Mouse (Mus musculus) CD8-positive naive resting alpha-beta T cell, adult 2 months (primary cell): ENCODE data around the gene Vav3.

Experiments
- DNase-seq, 2 experiments: peaks; one replicate each; pipeline ENCODE4 v3.0.0; 2022; ENCODE audit warnings: low read depth in 2 of 2, low spot score in 2 of 2

Gene Vav3

DNA sequence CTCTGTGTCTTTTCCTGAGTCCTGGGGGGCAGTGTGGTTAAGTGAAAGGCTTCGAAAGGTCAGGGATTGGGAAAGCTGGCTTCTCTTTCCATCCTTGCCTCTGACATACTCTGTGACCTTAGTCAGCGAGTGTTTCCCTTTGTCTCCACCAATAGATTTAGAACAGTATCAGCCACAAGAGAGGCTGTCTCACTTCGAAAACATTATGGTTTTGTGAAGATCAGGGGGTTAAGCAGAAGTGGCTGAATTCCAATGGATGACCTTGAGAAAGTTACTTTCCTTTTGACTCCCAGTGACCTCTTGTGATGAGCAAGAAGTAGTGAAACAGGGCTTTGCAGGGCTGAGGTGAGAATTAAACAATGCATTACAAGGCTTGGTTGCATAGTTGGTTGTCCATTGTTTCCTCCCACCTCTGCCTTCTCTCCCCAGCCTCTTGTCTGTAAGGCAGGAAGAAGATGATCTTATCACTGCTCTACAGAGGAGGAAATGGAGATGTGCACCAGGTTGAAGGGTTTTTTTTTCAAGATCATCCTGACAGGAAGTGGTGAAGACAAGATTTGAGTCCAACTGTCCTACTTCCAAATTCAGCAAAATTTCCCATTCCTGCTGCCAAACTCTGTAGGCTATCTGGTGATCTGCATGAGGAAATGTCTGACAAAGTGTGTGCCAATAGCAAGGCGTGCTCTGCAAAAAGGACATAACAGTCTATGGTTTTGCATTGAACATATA is 11.7 kb downstream of the Vav3 start:
- peak in 1 of 2 experiments; percentile 5 for DNase-seq

DNA sequence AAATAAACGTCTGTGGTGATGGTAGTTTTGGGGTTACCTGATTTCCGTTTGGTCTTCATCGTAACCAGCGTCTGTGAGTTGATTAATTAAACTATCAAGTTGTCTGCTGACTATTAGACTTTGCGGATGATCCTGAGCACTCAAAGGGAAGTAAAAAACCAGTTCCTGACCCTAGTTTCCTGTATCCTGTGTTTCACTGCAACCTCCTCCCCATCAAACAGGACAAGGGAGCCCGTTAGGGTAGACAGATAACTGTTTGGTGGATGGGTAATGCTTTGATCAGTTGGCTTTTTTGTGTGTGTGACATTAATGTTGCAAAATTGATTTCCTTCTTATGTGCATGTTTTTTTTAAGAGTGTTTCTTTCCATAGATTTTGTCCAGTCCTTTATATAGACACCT is 12.2 kb downstream of the Vav3 start:
- DNase-seq, result no peak

DNA sequence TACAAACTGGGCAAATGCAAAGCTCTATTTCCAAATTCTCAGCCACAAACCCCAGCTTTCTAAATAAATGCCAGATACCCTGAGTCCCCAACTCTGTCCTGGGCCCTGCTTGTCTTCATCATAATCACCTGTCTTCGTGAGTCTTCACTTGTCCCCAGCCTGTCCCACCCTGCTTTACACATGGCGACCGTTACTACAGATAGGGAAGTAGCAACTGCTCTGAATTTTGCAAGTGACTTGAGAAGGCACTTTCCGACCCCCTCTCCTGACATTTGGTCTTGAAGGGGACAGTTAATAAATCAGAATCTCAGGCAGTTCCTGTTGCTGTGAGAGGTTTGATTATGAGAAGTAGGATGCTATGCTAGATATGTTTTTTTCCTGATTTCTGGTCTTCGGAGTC is 13.4 kb downstream of the Vav3 start:
- no peak for DNase-seq

DNA sequence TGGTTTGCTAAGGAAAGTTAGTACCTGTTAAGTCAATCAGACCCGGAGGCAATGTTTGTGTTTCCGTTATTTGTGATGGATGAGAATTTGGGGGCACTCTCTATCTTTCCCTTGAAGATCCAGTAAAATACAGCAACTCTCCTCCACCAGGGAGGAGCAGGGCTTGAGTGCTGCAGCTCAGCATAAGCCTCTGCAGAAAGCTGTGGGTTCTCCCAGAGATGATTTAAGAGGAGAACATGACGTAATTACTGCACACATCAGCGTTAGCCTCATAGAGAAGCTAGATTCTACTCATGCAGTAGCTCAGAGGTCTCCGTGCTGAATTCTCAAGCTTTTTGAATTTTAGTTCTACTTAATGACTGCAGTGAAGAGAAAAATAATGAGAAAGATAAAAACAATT is 14.7 kb downstream of the Vav3 start:
- DNase-seq, result no peak

DNA sequence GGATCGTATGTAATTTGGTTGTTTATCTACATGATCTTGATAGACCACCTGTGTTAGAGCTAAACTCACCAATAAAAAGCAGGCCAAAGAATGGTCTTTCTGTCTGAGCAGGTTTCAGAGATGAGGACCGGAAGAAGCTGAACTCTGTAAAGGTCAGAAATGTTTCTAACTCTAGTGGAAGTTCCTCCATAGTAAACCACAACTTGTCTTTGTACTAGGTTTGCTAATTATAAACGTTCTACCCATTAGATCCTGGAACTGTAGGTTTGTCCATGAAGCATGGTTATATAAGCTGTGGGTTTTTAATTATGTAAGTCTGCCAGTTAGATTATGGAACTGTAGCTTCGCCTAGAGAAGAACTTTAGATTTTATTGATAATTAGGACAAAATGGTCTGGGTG is 20.3 kb downstream of the Vav3 start:
- DNase-seq, result no peak

DNA sequence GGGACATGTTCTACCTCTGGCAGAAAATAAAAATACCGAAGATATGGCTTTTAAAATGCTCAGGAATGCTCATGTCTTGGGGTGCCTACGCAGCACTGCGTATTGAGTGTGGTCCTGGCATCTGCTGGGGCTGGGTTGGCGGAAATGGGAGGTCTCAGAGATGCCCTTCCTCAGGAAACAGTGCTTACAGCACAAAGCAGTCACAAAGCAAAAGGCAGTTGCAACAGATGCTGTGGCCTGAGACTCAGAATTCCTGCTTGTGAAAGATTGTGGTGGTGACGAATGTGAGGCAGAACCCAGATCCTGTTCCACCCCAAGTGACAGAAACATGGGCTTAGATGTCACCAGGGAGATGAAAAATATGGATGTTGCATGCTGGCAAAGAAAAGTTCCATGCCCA is 21.4 kb downstream of the Vav3 start:
- DNase-seq, result no peak

DNA sequence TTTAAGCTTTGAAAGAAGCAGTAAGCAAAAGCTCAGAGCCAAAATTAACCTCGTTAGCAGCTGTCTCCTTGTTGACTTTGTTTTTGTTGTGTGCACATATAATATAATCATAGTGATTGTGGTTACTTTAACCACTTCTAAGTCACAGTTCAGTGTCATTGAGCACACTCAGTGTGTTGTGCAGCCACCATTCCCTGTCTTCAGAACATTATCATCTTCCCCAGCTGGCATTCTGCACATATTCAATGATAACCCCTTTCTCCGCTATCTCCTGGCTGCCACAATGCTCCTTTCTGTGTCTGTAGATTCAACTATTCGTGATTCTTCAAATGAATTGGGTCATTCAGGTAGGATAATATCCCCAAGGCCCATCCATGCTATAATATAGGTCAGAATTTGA is 21.9 kb downstream of the Vav3 start:
- DNase-seq, result no peak

DNA sequence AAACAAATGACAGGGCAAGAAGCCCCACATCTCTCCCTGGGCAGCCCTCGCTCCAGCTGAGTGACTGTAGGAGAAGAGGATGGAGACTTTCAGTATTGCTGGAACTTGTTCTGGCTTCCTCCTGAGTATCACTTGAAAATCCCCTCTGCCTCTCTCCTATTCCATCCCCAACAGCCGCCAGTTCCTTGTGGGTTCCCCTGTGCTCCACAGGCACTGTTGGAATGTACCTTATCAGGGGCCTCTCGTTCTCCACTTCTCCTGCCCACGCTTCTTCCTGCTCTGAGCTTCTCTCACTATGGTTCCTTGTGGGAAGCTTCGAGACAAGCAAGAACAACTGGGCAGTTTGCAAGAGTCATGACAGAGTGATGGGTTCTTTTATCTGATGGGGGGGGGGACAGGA is 23.1 kb downstream of the Vav3 start:
- DNase-seq, result no peak

DNA sequence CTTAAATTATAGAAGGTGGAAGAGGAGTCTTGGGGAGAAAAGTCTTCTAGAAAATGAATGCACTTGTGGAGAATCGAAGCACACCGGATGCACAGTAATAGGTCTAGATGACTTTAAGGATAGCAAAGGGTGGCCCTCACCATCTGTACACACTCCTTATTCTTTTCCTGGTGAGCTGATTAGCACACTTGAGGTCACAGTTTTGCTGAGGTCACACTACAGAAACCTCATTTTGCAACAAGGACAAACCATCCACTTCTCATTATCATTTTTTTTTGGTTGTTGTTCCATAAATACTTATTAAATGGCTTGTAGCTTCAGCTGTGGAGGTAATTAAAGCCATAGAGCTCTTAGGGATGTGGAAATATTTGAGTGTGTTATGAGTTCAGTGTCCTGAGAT is 25.4 kb downstream of the Vav3 start:
- DNase-seq, result no peak

DNA sequence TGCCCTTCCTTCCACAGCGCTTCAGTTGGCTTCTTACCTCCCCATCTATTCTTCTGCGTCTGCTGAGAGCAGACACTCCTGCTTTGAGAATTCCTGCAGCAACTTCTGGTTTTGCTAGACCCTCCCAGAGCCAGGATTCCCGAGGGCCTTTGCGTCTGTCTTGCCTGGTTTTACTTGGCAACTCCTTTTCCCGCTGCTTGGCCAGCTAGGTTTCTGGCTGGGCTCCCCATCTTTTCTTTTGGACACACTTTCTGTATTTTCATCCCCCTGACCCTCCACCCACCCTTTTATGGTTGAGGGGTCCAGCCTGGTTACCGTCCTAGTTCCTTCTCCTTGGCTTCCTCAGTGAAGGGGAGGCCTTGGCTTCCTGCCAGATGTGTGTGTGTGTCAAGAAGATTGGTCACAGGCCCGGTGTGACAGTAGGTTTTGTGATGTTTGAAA is 26.0 kb downstream of the Vav3 start:
- DNase-seq, result no peak

DNA sequence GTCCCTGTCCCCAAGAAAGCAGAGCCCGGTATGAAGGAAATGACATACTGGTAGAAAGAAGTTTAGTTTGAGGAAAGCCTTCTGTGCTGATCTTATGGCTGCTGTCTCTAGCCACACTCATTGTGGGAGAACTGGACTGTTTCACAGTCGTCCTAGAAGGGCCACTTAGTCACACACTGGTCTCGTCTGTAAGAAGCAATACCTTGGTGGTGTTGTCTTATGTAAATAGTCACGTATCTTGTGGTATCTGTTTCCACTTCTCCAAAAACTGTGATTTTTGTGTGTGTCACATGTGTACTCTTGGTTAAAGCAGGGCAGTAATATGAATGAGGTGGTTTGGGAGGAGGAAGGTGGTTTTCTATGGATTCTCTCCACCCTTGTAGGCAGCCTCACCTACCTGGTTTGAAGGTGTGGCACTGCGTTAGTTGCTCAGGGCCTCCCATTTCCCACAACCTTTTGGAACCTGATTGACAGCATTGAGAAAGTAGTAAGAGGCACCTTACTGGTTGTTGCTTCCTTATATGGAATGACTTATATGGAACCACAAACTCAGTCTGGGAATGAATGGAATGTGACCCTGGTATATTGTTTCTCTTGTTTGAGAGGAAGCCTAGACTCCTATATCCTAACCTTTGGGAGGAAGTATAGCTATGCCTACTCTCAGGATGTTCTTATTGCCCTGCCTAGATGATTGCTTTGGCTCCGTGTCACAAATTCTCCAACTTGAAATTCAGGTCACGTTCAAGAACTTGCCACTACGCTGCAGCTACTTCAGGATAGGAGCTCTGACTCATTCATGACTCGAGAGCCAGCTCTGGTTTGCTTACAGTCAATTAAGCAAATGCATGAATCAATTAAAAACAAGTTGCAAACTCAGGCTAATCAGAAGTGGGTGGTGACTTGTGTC is 28.2 kb downstream of the Vav3 start:
- no peak for DNase-seq

DNA sequence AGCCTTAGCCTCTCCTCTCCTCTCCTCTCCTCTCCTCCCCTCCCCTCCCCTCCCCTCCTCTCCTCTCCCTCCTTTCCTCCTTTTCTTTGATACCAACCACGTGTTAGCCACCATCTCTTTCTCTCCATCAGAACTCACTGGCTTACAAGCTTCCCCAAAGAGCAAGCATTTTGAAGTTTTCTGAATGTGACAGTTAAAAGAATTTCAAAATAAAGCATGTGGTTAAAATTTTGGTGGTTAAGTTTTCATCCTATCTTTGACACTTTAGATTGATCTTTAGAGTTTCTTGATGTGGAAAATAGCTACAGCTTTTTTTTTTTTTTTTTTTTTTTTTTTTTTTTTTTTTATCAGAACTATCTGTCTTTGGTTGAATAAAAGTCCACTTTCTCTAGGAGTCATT is 31.1 kb downstream of the Vav3 start:
- DNase-seq, result no peak

DNA sequence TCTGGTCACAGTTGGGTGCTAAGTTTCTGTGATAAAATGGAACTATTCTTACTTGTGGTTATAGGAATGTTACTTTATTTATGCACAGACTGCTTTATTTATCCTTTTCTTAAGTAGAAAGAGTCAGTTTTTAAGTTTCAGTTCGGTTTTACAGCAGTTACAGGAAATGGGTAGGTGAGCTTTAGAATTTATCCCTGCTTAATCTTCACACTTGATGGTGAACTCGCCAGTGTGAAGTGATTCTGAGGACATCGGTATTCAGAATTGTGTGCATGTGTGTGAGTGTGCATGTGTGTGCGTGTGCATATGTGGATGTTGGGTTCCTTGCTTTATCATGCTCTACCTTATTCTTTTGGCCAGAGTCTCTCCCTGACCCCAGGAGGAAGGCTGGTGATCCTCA is 32.2 kb downstream of the Vav3 start:
- DNase-seq, result no peak

DNA sequence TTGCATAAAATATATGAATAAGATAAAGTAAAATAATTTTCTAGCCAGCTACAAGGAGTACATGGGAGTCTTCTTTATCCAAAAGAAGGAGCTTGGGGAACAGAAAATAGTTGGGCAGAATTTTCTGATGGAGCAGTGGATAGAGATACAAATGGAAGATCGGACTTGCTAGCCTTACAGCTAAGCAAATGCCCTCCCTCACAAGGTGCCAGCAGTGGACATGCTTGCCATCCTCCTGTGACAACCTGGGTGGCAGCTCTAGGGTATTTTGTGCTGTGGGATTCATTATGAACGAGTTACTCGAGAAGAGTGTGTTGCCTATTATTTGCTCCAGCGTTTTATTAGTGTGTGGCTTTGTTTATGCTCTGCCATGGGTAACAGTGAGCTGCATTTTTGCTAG is 37.8 kb downstream of the Vav3 start:
- no peak for DNase-seq

DNA sequence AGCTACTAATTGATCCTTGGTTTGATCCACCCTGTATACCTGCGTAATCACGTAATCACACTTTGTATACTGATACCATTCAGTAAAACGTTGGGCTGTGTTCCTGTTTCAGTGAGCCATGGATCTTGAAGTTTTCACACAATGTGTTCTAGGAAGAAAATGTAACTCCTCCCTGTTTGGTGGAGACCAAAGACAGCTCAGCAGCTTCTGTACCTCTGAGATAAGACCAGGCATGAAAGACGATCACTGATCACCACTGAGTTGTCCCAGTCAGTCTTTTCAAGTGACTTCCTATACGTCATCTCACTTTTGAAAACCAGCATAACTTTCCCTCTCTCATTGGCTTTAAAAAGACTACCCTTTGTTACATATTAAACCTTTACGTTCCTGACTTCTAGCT is 38.2 kb downstream of the Vav3 start:
- no peak for DNase-seq

DNA sequence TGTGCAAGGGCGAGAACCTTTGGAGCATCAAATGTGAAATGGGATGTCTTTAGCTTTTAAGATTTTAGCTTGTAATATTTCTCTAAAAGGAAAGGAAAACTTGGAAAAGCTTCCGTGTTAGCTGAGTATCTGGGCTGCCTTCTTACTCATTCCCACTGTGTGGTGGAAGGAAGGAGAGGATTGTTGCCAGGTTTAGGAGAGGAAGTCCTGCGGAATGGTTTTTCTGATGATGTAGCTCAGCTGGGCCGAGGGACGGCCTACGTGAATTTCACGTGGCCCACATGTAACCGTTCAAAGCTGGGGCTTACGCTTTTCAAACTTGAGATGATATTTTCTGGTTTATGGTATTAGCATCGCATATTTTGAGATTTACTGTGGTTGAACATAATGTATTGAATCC is 48.3 kb downstream of the Vav3 start:
- no peak for DNase-seq

DNA sequence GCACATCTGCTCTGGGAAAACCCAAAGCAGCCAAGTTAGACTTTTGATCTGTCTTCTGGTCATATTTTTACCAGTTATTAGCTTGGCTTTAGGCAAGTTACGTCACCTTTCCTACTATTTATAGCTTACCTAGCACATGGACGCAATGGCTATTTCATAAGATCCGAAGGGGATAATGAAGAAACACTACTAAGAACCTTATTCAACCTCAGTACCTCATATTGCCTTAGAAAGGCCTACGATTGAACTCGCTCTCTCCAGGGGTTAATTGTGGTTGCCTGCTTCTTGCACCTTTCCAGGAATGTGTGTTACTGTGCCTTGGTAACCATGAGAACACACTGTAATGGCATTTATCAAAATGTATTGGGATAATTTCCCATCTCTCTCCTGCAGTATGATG is 61.1 kb downstream of the Vav3 start:
- no peak for DNase-seq

DNA sequence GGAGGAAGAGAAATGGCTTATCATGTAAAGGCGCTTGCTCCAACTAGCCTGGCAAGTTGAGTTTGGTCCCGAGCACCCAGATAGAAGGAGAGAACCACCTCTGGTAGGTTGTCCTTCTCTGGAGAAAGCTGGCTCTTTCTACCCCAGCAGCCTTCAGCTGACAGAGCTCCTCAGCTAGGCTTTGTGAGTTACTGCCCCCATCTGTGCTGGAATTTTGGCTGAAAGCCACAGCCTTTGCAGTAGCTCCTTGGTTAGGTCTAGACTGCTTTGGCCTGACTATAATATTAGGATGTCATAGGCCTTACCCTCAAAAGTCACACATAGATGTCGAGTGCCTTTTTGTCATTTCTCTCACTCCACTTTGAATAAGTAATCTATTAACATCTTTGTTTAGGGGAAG is 70.8 kb downstream of the Vav3 start:
- no peak for DNase-seq

DNA sequence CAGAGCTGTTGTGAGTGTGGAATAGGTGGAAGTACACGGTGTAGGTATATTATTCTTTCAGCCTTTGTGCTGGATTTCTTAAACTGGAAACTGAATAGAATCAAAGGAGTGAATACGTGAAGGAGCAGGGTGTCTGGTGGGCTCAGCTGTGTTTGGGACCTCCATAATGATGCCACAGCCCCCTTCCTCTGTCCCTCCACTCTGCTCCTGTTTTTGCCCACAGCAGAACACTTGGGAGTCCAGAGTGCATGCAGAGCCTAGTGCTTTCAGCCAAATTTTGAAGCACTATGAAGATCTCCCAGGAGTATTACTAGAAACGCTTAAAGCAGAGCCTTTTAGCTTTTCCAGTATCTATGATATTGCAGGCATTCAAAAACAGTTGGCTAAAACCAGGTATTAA is 80.0 kb downstream of the Vav3 start:
- DNase-seq, result no peak

DNA sequence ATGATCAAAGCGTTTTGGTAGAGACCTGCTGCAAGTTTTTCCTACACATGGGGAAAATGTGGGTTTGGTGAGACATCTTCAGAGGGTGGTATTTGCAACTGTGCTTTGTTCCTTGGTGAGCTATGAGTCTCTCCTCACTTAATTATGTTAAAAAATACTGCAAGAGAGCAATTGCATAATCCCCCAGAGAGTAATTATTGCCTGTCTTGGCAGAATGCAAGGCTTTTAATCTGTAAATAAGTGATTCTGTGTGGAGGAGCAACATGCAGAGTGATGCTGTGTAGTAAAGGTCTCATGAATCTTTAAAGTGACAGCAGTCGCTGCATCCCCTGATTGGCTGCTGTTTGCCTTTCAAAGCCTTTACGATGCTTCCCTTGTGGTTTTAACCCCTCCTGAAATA is 80.6 kb downstream of the Vav3 start:
- DNase-seq, result no peak

DNA sequence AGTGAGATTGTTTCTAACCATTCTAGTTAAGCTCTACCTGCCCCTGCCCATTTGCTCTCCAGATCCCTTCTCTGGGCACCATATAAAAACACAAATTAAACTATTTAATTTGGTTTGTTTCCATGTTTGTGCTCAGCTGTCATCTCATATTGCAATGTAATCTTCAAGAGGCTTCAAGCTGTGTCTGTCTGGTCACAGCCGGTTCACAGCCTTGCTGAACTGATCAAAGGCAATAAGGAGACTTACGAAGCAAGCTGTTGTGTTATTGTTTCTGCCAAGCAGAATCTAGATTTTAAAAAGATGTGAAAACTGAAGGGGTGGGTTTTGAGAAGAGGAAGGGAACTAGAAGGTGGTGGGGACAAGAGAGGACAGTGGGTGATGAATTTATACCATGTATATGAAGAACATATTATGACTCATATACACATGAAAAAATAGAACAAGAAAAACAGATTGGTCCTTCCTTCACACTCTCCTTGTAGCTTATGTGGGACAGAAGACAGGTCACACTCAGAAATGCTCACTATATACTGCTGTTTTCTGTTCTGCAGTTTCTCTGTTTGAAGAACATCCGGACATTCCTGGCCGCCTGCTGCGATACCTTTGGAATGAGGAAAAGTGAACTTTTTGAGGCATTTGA is 83.1 kb downstream of the Vav3 start:
- no peak for DNase-seq

DNA sequence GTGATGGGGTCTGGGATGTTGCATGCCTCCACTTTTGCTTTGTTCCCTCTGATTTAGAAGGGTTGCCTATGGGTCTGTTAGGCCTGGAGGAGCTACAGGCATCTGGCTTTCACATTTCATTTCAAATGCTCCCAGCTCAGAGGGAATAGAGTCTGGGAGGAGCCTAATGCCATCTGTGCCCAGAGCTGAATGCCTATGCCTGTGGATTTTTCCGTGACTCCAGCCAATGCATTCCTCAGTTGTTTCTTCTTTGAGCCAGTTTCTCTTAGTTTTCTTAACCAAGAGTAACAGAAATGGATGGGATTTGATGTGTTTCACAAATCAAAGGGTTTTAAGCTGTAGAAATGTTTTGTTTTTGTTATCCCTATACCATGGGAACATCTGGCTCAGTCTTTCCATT is 90.8 kb downstream of the Vav3 start:
- DNase-seq, result no peak
